Mouse (Mus musculus) megakaryocyte, embryonic 14.5 days (primary cell): ENCODE measurements at regions not wholly inside any gene's neighbourhood (a gene's known extent, or its start where the extent isn't known, plus 50 kb on each side); places are given as distances from the start of the nearest gene placed in this dataset.

Experiments used
- FLI1 ChIP-seq: IDR thresholded peaks from 2 replicates; pipeline ENCODE4 v1.6.1; 2012; ENCODE audit warnings: low read length, inconsistent platforms, mixed read lengths
- GATA1 ChIP-seq: IDR thresholded peaks from 3 replicates; pipeline ENCODE4 v1.6.1; 2012; ENCODE audit warnings: mixed read lengths, low read length, inconsistent platforms, borderline replicate concordance

DNA sequence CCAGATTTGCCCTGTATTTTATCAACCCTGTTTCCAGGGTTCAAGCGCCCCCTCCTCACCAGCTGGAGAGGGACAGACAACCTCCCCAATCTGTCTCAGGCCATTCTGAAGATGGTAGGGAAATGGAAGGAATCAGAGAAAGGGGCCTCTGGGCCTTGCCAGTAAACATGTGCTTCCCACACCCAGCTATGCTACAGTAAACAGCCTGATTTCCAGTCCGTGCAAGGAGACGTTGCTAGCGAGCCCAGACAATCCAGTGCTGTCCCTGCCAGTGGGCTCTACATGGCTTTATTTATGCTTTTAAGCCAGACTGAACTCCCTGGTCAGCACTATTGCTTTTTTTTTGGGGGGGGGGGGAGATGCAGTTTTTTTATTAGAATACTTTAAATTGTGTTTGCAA lies 50.9 kb upstream of the Olig2 start:
- no peak for TF ChIP-seq FLI1
- no peak for TF ChIP-seq GATA1
